10 mouse cellular contexts compared by ENCODE assay signal in genomic region chr8:85014431-85014830, GRCm38 (mm10). TPM values are rescaled to one million over a fixed set of nuclear protein-coding genes. Genes with fewer than 3 reads are reported as not detected.
A peak's percentile ranks its signal among the peaks of the same experiment; 100 is the strongest.
DNase-seq lines count a peak whose midpoint lies in the region; ATAC-seq and TF ChIP-seq lines count a peak whose summit lies in the region.
"Had no signal": no experiment of that assay in that cellular context is flagged by ENCODE, and none has a peak within 500 bp of the region (broad histone marks: within the 10 kb centered on the region; RNA-seq: fewer than 3 reads in every experiment).

Gene Best2, minus strand, starts transcription at chr8:85014531.

- H3K27ac ChIP-seq in heart, embryonic 15.5 days = no peak within 1 kb of the TSS
- H3K27ac ChIP-seq in ES-Bruce4 (ENCODE audit: insufficient read depth, low read length) = no peak within 1 kb of the TSS
- H3K27ac ChIP-seq in hindbrain, embryonic 12.5 days = no peak within 1 kb of the TSS
- H3K27ac ChIP-seq in midbrain, embryonic 11.5 days (ENCODE audit: low read depth, low read length) = no peak within 1 kb of the TSS

- 56% methylated on average over 2 of the region's 2 CpGs for WGBS in heart, embryonic 15.5 days
- 42% methylated on average over 1 of the region's 2 CpGs for WGBS in hindbrain, embryonic 12.5 days
- WGBS in midbrain, embryonic 11.5 days = 39% methylated on average over 2 of the region's 2 CpGs

- peak within 1 kb of the TSS; percentile 49; the same call in 1 of the 2 replicates for H3K9ac ChIP-seq in heart, embryonic 15.5 days
- peak within 1 kb of the TSS; percentile 58 for H3K9ac ChIP-seq in ES-Bruce4 (ENCODE audit: low read depth, poor library complexity, severe bottlenecking)
- peak within 1 kb of the TSS; percentile 20; the same call in 1 of the 2 replicates for H3K9ac ChIP-seq in hindbrain, embryonic 12.5 days
- H3K9ac ChIP-seq in midbrain, embryonic 11.5 days (ENCODE audit: low read length) = peak within 1 kb of the TSS; percentile 62

- ATAC-seq in heart, embryonic 15.5 days (replicated peaks; ENCODE audit: insufficient number of reproducible peaks, insufficient read depth, low FRiP score, low read depth) = no peak
- ATAC-seq in hindbrain, embryonic 12.5 days (ENCODE audit: low FRiP score) = no peak
- ATAC-seq in midbrain, embryonic 11.5 days (ENCODE audit: low FRiP score) = no peak
- ATAC-seq in frontal cortex, adult (ENCODE audit: low TSS enrichment) = no peak
- ATAC-seq: CD4-positive, CD25-positive, alpha-beta regulatory T cell, adult 4 months had no signal

- peak within 1 kb of the TSS; percentile 33 for H3K4me3 ChIP-seq in heart, embryonic 15.5 days
- H3K4me3 ChIP-seq in ES-Bruce4 (ENCODE audit: low read depth, low read length) = peak within 1 kb of the TSS; percentile 57
- H3K4me3 ChIP-seq in hindbrain, embryonic 12.5 days = peak within 1 kb of the TSS; percentile 19
- H3K4me3 ChIP-seq in midbrain, embryonic 11.5 days (ENCODE audit: low read depth, low read length) = peak within 1 kb of the TSS; percentile 22

- TF ChIP-seq EP300 in ES-Bruce4 (IDR thresholded peaks at IDR 0.05; ENCODE audit: insufficient read depth, low read depth, low read length) = no peak

- DNase-seq in heart, adult 18-20 months = no peak
- DNase-seq in midbrain, embryonic 11.5 days (ENCODE audit: low spot score, missing footprints) = no peak
- no peak for DNase-seq in adrenal gland, postnatal 25 days
- no peak for DNase-seq in adrenal gland, postnatal 14 days

- TF ChIP-seq CTCF in ES-Bruce4 (IDR thresholded peaks at IDR 0.05; ENCODE audit: low read depth, low read length) = no peak

- H3K9me3 ChIP-seq in heart, embryonic 15.5 days (replicated peaks) = no peaks in the 10 kb centered on the region
- H3K9me3 ChIP-seq in ES-Bruce4 (replicated peaks; ENCODE audit: control insufficient read depth, insufficient read depth, low read length, poor library complexity, severe bottlenecking) = no peaks in the 10 kb centered on the region
- H3K9me3 ChIP-seq in hindbrain, embryonic 12.5 days (replicated peaks) = no peaks in the 10 kb centered on the region
- no peaks in the 10 kb centered on the region for H3K9me3 ChIP-seq in midbrain, embryonic 11.5 days (ENCODE audit: control insufficient read depth, low read length)

- TF ChIP-seq POLR2A in ES-Bruce4 (IDR thresholded peaks at IDR 0.05; ENCODE audit: insufficient read depth, low read length) = no peak

- peaks cover 17% of the 10 kb centered on the region for H3K36me3 ChIP-seq in heart, embryonic 15.5 days
- H3K36me3 ChIP-seq in ES-Bruce4 (ENCODE audit: control insufficient read depth, insufficient read depth, low read length, poor library complexity, severe bottlenecking) = peaks cover 19% of the 10 kb centered on the region
- peaks cover 22% of the 10 kb centered on the region for H3K36me3 ChIP-seq in hindbrain, embryonic 12.5 days
- peaks cover 11% of the 10 kb centered on the region; the same call in 1 of the 2 replicates for H3K36me3 ChIP-seq in midbrain, embryonic 11.5 days (ENCODE audit: control insufficient read depth, insufficient read depth, low read length)

- peak within 1 kb of the TSS; percentile 64 for H3K4me2 ChIP-seq in heart, embryonic 15.5 days
- H3K4me2 ChIP-seq in hindbrain, embryonic 12.5 days (replicated peaks) = peak within 1 kb of the TSS; percentile 50
- H3K4me2 ChIP-seq in midbrain, embryonic 11.5 days = peak within 1 kb of the TSS; percentile 57

- H3K4me1 ChIP-seq in heart, embryonic 15.5 days (replicated peaks) = peaks cover 5% of the 10 kb centered on the region; the same call in 1 of the 2 replicates
- H3K4me1 ChIP-seq in ES-Bruce4 (ENCODE audit: control insufficient read depth, insufficient read depth, low read length) = peaks cover 1% of the 10 kb centered on the region
- H3K4me1 ChIP-seq in hindbrain, embryonic 12.5 days = no peaks in the 10 kb centered on the region
- H3K4me1 ChIP-seq in midbrain, embryonic 11.5 days (ENCODE audit: control insufficient read depth, insufficient read depth, low read length) = peaks cover 3% of the 10 kb centered on the region; the same call in 1 of the 2 replicates

- peaks cover 47% of the 10 kb centered on the region for H3K27me3 ChIP-seq in heart, embryonic 15.5 days
- H3K27me3 ChIP-seq in ES-Bruce4 (ENCODE audit: control insufficient read depth, insufficient read depth, low read length, poor library complexity, severe bottlenecking) = peaks cover 2% of the 10 kb centered on the region; the same call in 1 of the 2 replicates
- peaks cover 53% of the 10 kb centered on the region for H3K27me3 ChIP-seq in hindbrain, embryonic 12.5 days
- peaks cover 19% of the 10 kb centered on the region for H3K27me3 ChIP-seq in midbrain, embryonic 11.5 days (ENCODE audit: control insufficient read depth, insufficient read depth, low read length)

RNA-seq across cellular contexts. Expression of gene Best2, which starts in this region (rescaled TPM):
- not detected in 2 replicates for polyA plus RNA-seq in heart, embryonic 15.5 days (2015; fragmentation: Nextera tagmentation; extraction: Ambion mirVana)
- not detected for total RNA-seq in heart, adult 18-20 months (2021)
- polyA plus RNA-seq in ES-Bruce4 (2011; ENCODE audit: insufficient read depth, insufficient read length, low read depth, missing spikeins) = 0.70 and 1.2 TPM in 2 replicates
- not detected in 2 replicates for polyA plus RNA-seq in hindbrain, embryonic 12.5 days (2016; fragmentation: Nextera tagmentation; extraction: Ambion mirVana)
- polyA plus RNA-seq in midbrain, embryonic 11.5 days (2014; fragmentation: Nextera tagmentation; extraction: Ambion mirVana) = not detected in 2 replicates
- total RNA-seq in adrenal gland, postnatal 25 days (2021) = not detected in 2 replicates
- total RNA-seq in adrenal gland, postnatal 14 days (2021) = not detected in 2 replicates
- total RNA-seq: heart, adult 8-10 months had no signal
- polyA plus RNA-seq: CD4-positive, CD25-positive, alpha-beta regulatory T cell, adult 4 months had no signal
